Mouse (Mus musculus) R1 (cell line): ENCODE data around the gene Hbp1.
A peak's percentile ranks its signal among the peaks of the same experiment; 100 is the strongest.

Source experiments
- DNase-seq: peaks from one replicate; pipeline ENCODE4 v3.0.0-alpha.2; 2018; ENCODE audit warnings: low read depth, low spot score

The Hbp1 gene

DNA sequence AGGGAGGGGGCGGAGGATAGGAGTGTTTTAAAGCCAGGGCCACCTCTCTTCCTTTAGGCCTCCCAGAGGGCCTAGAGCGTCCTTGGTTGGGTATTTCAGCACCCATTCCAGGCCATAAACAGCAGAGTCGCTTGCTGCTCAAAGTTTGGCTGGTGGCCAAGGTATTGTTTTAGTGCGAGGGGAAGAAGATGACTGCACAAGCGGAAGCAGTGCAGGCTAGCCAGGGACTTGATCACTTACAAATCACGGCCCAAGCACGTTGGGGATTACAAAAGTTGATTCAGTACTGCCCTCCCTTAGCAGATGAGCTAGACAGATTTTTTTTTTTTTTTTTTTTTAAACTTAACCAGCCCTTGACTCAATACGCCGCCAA is 310 bp upstream of the Hbp1 start:
- no peak for DNase-seq

GRCm38 (mm10) chr12:31949193-31949741 is 1.1 kb downstream of the Hbp1 start:
- peak; percentile 92 for DNase-seq

DNA sequence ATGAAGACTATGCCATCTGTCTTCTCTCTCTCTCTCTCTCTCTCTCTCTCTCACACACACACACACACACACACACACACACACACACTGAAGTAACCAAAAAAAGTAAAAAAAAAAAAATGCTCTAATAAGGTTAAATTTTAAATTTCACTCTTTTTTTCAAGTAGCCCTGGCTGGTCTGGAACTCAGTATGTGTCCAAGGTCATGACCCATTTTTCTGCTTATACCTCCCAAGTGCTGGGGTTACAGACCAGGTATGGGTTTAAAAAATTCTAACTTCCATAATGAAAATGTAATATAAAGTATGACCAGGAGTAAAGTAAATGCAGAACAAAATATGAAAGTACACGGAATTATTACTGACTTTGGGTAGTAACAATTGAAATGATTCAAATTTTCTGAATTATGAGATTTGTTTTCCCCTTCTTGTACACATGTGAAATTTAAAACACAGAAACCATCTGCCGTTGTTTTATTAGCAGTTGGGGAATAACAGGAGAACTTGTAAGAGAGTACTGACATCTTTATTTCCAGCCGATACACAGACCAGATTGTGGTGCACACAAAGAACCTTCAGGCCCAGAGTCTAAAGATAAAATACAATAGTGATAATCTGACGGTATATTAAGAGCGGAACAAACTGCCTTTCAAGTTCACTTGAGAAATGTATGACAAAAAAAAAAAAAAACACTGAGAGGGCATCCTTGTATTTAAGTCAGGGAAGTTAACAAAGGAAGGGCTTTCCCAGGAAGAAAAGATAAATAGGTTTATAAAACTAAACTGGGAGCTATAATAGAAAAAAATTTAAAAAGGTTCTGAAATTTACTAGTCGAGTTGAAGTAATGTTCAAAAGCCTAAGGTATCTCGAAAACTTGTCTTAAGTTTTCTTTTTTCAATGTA is 2.0 kb downstream of the Hbp1 start:
- DNase-seq = no peak

DNA sequence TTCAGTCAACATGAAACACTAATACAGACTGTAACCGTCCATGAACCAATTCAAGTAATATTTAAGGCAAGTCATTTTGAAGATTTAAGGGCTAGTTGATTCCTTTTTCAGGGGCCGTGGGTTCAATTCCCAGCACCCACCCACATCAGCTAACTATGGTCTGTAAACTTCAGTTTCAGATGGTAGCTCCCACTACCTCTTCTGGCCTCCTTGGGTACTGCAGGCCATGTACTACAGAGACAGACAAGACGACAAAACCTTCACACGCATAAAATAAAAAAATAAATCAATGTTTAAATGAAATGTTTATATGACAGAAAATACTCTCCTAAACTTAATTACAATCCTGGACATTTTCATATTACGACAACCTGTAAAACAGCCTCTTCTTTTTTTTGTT is 2.9 kb downstream of the Hbp1 start:
- DNase-seq = peak; percentile 74

DNA sequence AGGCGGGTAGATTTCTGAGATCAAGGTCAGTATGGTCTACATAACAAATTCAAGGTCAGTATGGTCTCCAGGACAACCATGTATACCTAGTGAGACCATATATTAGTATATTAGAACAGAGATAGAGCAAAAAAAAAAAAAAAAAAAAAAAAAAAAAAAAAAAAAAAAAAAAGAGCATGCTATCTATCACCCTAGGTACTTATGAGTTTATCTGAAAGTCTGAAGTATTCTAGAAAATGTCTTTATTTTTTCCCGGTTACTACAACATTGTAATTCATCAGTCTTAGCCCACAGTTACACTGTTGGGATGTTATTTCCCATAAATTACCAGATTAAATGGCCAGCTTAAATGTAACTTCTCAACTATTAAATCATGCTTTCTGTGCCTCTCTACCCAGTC is 5.9 kb downstream of the Hbp1 start:
- DNase-seq = no peak

GRCm38 (mm10) chr12:31943020-31943654 is 7.2 kb downstream of the Hbp1 start:
- no peak for DNase-seq

DNA sequence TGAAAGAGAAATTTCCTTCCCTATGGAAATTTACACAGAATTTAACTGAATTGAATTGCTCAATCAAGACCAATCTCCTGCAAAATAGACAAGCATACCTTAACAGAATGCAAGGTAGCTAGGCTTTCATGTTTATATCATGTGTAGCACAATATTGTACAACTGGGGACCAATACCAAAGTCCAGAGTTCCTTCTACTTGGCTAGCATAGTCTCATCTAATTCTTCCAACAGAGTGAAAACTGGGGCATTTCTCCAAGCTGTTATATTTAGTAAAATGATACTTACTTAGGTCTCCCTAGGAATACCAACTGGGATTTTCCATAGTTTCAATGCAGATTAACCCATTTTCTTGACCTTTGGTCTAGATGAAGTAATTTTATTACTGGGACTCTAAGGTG is 11.3 kb downstream of the Hbp1 start:
- no peak for DNase-seq

DNA sequence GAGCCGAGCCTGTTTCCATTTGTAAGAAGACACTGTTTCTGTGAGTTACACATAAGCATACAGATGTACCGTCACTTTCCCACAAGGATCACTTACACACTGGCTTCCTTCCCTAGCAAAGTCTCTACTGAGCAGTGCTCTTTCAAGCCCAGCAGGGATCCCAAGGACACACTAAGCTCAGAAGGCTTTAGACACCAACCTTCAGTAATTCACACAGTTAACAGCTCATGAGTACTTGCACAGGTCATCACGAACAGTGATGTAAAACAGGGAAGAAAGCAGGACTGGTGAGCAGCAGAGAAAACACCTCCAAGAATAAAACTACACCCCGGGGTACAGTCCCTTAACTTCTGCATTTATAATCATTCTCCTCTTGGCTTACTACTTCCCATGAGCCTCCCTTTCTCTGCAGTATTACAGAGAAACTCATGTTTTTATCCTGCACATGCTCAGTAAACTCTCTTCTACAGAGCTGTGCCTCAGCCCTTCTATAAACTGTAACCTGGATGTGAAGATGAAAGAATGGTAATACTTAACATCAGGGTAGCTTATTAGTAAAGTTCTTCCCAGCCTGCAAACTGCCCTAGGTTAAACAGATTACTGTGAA is 11.8 kb downstream of the Hbp1 start:
- peak; percentile 85 for DNase-seq

DNA sequence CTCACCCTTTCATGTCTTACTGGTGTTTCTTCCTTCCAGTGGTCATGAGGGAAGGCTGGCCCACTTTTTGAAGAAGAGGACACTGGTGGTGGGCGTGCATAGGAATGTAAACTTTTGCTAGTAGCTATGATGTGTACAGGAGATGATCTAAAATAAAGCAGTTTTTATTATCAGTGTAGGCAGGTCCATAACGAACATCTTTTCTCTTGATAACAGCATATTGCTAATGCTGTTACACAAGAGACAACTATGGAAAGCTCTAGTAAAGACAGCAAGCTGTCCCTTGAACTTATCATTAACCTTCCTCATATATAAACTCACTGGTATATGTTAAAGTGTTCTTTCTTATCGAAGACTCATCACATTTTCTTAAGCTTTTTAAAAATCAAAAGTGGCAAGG is 12.7 kb downstream of the Hbp1 start:
- no peak for DNase-seq

- peak; percentile 75 for DNase-seq
These were observed 13.6 kb downstream of the Hbp1 start for GRCm38 (mm10) chr12:31936657-31937300.

GRCm38 (mm10) chr12:31931818-31932217 is 18.5 kb downstream of the Hbp1 start:
- no peak for DNase-seq

DNA sequence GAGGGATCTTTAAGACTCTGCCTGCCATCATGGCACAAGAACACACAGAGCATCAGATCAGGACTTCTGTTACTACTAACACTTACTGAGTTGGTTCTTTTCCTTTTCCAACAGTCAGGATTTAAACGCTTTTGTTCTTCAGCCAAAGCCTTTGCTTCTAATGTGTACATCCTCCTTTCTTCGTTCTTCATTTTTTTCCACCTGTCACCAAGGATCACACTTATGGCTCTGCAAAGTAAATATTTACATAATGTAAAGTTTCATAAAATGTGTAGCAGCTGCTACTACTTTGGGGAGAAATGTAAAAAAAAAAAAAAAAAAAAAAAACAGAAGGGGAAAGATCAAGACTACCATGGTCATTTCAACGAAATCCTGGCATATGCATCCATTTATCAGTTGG is 21.8 kb downstream of the Hbp1 start:
- DNase-seq = no peak

- peak; percentile 72 for DNase-seq
These were observed 23.7 kb downstream of the Hbp1 start for GRCm38 (mm10) chr12:31926661-31927061.

GRCm38 (mm10) chr12:31925343-31925742 is 25.0 kb downstream of the Hbp1 start:
- no peak for DNase-seq

- DNase-seq = no peak
These were observed 26.2 kb downstream of the Hbp1 start for GRCm38 (mm10) chr12:31924135-31924534.

GRCm38 (mm10) chr12:31920464-31921405 is 29.6 kb downstream of the Hbp1 start:
- no peak for DNase-seq

DNA sequence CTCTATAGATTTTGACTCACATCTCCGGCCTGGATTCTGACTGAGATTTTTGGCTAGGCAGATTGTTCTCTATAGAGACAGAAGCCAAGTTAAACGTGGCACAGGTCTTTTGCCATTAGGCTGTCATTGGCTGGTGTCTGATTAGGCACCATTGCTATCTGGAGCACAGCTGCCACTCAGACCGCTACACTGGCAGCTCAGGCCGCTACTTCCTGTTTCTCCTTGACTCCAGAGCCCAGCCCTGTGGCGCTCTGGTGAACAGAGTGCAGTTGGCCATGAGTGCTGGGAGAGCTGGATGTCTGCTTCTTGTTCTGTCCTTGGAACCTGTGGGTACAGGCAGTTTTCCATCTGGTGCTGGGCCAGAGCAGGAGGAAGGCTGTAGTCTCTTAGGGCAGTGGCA is 33.1 kb downstream of the Hbp1 start:
- no peak for DNase-seq

DNA sequence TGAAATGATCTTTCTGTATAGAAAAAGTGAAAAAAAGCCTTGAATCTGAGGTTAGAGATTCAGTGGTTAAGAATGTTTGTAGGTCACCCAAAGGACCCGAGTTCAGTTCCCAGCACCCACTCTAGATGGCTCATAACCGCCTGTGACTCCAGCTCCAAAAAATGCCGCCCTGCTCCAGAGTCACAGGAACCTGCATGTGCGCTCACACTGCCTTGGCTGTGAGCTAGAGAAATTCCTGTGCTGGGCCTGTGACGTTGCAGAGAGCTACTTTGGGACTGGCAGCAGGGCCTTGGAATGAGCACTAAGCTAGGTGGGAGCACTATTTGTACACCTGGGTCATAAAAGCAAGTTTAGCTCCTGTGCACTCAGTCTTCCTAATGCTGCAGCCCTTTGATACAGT is 33.6 kb downstream of the Hbp1 start:
- DNase-seq = no peak

DNA sequence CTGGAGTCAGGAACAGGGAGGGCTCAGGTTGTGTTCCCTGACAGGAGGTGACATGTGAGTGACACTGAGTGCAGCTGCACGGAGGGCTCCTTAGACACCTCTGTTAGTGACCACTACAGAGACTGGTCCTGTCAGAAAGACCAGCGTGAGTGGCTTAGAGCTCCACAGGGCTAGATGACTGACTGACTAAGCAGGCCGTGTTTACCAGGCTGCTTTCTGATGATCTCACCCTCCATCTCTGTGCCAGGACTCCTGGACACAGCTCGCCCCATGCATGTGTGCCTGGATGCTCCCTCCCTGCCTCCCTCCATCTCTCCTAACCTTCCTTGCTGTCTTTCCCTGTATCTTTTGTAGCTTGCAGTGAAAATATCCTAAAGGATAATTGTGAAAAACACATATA is 36.7 kb downstream of the Hbp1 start:
- no peak for DNase-seq

DNA sequence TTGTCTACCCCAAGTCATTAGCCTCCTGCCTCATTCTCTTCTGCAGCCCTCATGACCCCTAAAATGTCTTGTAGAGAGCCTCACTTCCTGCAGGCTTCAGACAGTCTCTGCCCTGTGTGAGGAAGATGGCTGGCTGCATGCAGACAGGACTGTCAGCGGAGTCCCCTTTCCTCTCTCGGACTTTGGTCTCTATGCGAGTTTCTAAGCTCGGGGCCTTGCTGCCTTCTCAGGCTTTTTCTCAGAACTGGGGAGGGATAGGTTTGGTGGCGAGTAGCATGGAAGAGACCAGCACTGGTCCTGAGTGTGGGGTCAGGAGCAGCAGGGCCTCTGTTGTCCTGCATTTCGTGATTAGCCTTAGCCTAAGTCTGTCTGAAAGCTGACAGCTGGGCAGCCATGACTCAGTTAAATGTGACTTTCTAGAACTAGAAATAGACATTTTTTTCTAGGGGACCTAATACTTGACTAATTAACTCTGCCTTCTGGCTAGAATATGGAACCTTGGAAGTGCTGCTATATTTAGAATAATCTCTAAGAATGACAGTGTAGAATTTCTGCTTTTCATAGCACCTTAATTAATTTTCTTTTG is 37.3 kb downstream of the Hbp1 start:
- DNase-seq = no peak
